Mouse (Mus musculus) myocyte (in vitro differentiated cells): ENCODE results near the gene Med17. TPM values are rescaled to one million over a fixed set of nuclear protein-coding genes. Genes with fewer than 3 reads are reported as not detected.

Experiments
- H3K27me3 ChIP-seq: one replicate; pipeline ENCODE4 v1.6.1; 2011; ENCODE audit not compliant: control insufficient read depth, insufficient read depth, insufficient read length
- H3K36me3 ChIP-seq: one replicate; pipeline ENCODE4 v1.6.1; 2011; ENCODE audit not compliant: control insufficient read depth, insufficient read depth
- H3K4me2 ChIP-seq: one replicate; pipeline ENCODE4 v1.6.1; 2011; ENCODE audit warnings: low read depth, control low read depth
- H3K4me3 ChIP-seq: one replicate; pipeline ENCODE4 v1.5.1; 2011; ENCODE audit warnings: mild to moderate bottlenecking, control low read depth, moderate library complexity
- H3K79me2 ChIP-seq: one replicate; pipeline ENCODE4 v1.6.1; 2011; ENCODE audit not compliant: control insufficient read depth, insufficient read depth
- H3ac ChIP-seq: one replicate; pipeline ENCODE4 v1.6.1; 2011; ENCODE audit not compliant: control insufficient read depth, insufficient read length
- CEBPB ChIP-seq: IDR thresholded peaks from 2 replicates; pipeline ENCODE4 v1.6.1; 2011; ENCODE audit warnings: mild to moderate bottlenecking, moderate library complexity; ENCODE audit not compliant: poor library complexity, insufficient read depth, severe bottlenecking
- E2F4 ChIP-seq: IDR thresholded peaks from one replicate; pipeline ENCODE4 v1.6.1; 2011; ENCODE audit warnings: mild to moderate bottlenecking, control low read depth, moderate library complexity; ENCODE audit not compliant: insufficient read depth
- MAX ChIP-seq: IDR thresholded peaks from one replicate; pipeline ENCODE4 v1.6.1; 2011; ENCODE audit warnings: low read depth, mild to moderate bottlenecking, control low read depth
- MYOD1 ChIP-seq, 3 experiments: IDR thresholded peaks; one replicate each; pipeline ENCODE4 v1.6.1; 2011; ENCODE audit warnings: control low read depth in 2 of 3, low read depth in 2 of 3, mild to moderate bottlenecking in 2 of 3, moderate library complexity in 1 of 3; ENCODE audit not compliant: insufficient read length in 2 of 3, control insufficient read depth in 1 of 3
- MYOG ChIP-seq, 3 experiments: IDR thresholded peaks; one replicate each; pipeline ENCODE4 v1.6.1; 2011; ENCODE audit warnings: control low read depth in 2 of 3, low read depth in 2 of 3, mild to moderate bottlenecking in 2 of 3; ENCODE audit not compliant: insufficient read length in 2 of 3, control insufficient read depth in 1 of 3, insufficient read depth in 1 of 3
- POLR2A ChIP-seq: IDR thresholded peaks from one replicate; pipeline ENCODE4 v1.6.1; 2011; ENCODE audit warnings: low read depth, mild to moderate bottlenecking, control low read depth, moderate library complexity; ENCODE audit not compliant: insufficient read length
- POLR2AphosphoS2 ChIP-seq: IDR thresholded peaks from one replicate; pipeline ENCODE4 v1.6.1; 2011; ENCODE audit warnings: low read depth, control low read depth; ENCODE audit not compliant: insufficient read length
- REST ChIP-seq: IDR thresholded peaks from one replicate; pipeline ENCODE4 v1.6.1; 2011; ENCODE audit warnings: mild to moderate bottlenecking, control low read depth, moderate library complexity; ENCODE audit not compliant: insufficient read depth, insufficient read length
- SRF ChIP-seq: IDR thresholded peaks from one replicate; pipeline ENCODE4 v1.6.1; 2011; ENCODE audit warnings: low read depth; ENCODE audit not compliant: control insufficient read depth, insufficient read length
- TCF12 ChIP-seq: IDR thresholded peaks from one replicate; pipeline ENCODE4 v1.6.1; 2011; ENCODE audit warnings: mild to moderate bottlenecking, control low read depth; ENCODE audit not compliant: poor library complexity, insufficient read depth, severe bottlenecking
- TCF3 ChIP-seq: IDR thresholded peaks from one replicate; pipeline ENCODE4 v1.6.1; 2011; ENCODE audit warnings: low read depth, control low read depth; ENCODE audit not compliant: insufficient read length
- USF1 ChIP-seq: IDR thresholded peaks from one replicate; pipeline ENCODE4 v1.6.1; 2011; ENCODE audit warnings: low read depth, mild to moderate bottlenecking, control low read depth, moderate library complexity
- polyA plus RNA-seq: library from polyadenylated mRNA; unstranded; fragments of >200 nt; fragmentation: generic; extraction: Trizol; gene quantifications from one replicate; pipeline ENCODE4 v1.2.1, GENCODE M21; 2012; ENCODE audit warnings: missing spikeins

The Med17 gene
- polyA plus RNA-seq, 1 experiment = 25.2 TPM

DNA sequence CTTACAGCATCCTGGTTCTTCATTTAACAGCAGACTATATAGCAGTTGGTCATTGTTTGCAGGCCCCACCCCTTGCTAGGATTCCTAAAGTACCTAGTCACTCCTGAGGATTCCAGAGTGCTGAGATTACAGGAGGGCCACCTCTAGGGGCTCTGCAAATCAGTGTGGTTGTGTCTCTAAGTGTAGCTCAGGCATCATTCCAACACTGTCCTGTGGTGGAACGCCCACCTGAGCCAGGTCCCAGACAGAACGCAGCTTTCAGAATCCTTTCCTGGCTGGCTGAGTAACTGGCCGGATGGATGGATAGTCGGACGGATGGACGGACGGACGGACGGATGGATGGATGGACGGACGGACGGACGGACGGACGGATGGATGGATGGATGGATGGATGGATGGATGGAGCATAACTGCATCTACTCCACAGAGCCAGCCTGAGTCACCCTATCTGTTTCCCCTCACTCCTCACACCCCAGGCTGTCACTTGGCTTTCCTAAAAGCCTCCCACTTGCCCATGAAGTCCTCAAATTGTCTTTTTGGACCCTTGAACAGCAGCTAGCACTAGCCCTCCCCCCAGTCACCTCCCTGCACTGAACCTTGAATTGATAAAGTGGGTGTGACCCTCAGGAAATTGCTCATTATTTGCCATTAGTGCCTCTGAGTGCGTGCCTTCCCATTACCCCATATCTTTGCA is 41.3 kb downstream of the Med17 start:
- Histone ChIP-seq H3K27me3 (peaks cover 1% of the 10 kb centered on the region), H3K36me3 (no peaks in the 10 kb centered on the region), H3ac (no peak overlapping the region), H3K79me2 (no peaks in the 10 kb centered on the region), H3K4me3 (no peak overlapping the region), H3K4me2 (no peak overlapping the region)
- TF ChIP-seq TCF3 (no peak), CEBPB (no peak), POLR2A (no peak)

DNA sequence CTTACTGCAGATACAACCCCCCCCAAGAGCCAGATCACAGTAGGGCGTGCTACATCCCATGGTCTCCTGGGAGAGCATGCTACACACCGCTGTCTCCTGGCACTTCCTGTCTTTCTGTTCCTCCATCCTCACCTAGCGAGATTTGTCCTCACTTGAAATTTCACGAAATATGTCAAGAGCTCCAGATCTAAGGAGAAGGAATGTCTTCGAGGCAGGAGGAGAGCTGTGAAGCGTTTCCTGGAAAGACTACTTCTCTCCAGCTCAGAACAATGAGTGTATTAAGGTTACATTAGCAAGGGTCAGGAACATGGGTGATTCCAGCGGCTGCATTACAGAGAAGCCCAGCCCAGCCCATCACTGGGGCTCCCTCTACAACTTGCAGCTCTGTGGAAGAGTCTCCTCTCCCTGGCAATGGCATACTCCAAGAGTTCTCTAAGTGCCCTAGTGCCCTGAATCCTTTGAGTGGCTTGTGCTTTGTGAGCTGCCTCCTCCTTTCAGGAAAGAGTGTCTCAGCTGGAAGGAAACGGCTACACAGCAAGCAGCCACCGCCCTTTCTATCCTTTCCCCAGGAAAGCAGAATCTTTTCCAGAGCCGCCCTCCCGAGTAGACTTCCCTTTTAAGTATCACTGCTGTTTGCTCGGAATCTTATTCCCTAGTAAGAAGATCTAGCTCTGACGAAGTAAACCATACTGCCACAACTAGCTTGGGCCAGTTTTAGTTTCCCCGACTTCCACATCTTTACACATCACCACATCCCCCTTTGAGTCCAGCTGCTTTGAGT is 42.0 kb downstream of the Med17 start:
- Histone ChIP-seq H3ac (no peak overlapping the region), H3K4me2 (no peak overlapping the region), H3K27me3 (no peaks in the 10 kb centered on the region), H3K4me3 (no peak overlapping the region), H3K79me2 (no peaks in the 10 kb centered on the region), H3K36me3 (no peaks in the 10 kb centered on the region)
- TF ChIP-seq MYOG (IDR thresholded peaks at IDR 0.05; ENCODE audit: control insufficient read depth in 1 of 3, insufficient read depth in 1 of 3, insufficient read length in 2 of 3, low read depth in 2 of 3) (no peak), POLR2AphosphoS2 (no peak), MYOD1 (IDR thresholded peaks at IDR 0.05; ENCODE audit: control insufficient read depth in 1 of 3, insufficient read length in 2 of 3, low read depth in 2 of 3) (no peak), SRF (no peak), POLR2A (no peak), USF1 (no peak), MAX (no peak), E2F4 (no peak), TCF3 (no peak)

DNA sequence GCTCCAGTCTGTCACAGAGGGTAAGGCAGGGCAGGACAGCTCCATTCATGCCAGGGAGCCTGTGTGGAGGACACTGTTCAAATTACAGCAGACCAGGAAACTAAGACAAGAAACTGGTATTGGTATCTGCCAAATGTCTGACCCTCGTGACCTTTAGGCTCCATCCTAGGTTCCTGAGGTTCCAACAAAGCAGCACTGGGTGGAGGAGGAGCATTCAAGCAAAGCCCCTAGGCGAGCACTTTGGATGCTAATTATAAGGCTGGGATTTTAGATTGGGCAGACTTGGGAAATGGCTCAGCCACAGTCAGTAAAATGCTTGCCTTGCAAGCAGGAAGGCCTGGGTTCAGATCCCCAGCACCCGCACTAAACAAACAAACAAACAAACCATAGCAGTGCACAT is 43.7 kb downstream of the Med17 start:
- H3K4me2 ChIP-seq = no peak overlapping the region
- no peak overlapping the region for H3ac ChIP-seq
- no peak for TF ChIP-seq TCF12
- H3K4me3 ChIP-seq = no peak overlapping the region
- no peaks in the 10 kb centered on the region for H3K36me3 ChIP-seq
- H3K79me2 ChIP-seq = no peaks in the 10 kb centered on the region
- H3K27me3 ChIP-seq = no peaks in the 10 kb centered on the region

DNA sequence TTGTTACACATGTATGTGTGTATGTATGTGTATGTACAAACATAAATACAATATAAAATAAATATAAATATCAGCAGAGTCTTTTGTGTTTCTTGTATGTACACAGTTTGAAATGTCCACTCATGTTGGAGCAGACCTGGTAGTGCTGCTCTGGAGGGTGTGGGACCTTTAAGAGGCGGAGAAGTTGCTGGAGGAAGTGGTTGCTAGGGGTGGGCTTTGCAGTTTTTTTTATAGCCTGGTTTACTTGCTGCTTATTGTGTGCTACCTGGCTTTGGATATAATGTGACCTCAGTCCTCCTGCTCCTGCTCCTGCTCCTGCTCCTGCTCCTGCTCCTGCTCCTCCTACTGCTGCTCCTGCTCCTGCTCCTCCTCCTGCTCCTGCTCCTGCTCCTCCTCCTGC is 46.1 kb downstream of the Med17 start:
- Histone ChIP-seq H3K4me3 (no peak overlapping the region), H3K36me3 (no peaks in the 10 kb centered on the region), H3K4me2 (no peak overlapping the region), H3ac (no peak overlapping the region), H3K79me2 (no peaks in the 10 kb centered on the region), H3K27me3 (no peaks in the 10 kb centered on the region)
- TF ChIP-seq E2F4 = no peak
- no peak for TF ChIP-seq MYOD1 (IDR thresholded peaks at IDR 0.05; ENCODE audit: control insufficient read depth in 1 of 3, insufficient read length in 2 of 3, low read depth in 2 of 3)
- TF ChIP-seq MAX = no peak
- TF ChIP-seq REST = no peak
- TF ChIP-seq USF1 = no peak
- no peak for TF ChIP-seq MYOG (IDR thresholded peaks at IDR 0.05; ENCODE audit: control insufficient read depth in 1 of 3, insufficient read depth in 1 of 3, insufficient read length in 2 of 3, low read depth in 2 of 3)
- no peak for TF ChIP-seq SRF
- no peak for TF ChIP-seq TCF3
- no peak for TF ChIP-seq POLR2A
- TF ChIP-seq TCF12 = no peak
- TF ChIP-seq CEBPB = no peak
- no peak for TF ChIP-seq POLR2AphosphoS2

DNA sequence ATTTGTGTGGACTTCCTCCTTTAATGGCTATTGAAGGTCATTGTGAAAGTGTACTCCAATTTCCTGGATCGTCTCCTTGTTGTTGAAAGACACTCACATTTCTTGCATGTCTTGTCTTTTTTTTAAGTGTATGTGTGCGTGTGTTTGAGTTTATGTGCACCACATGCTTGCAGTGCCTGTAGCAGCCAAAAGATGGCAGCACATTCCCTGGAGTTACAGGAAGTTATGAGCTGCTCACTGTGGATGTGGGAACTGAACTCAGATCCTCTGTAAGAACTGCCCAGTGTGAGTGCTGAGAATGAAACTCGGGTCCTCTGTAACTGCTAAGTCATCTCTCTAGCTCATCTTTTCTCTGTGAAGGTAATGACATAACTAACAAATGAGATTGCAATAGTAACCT is 47.3 kb downstream of the Med17 start:
- no peak overlapping the region for H3K4me2 ChIP-seq
- no peak overlapping the region for H3K4me3 ChIP-seq
- no peak overlapping the region for H3ac ChIP-seq
- no peaks in the 10 kb centered on the region for H3K36me3 ChIP-seq
- no peaks in the 10 kb centered on the region for H3K27me3 ChIP-seq
- no peaks in the 10 kb centered on the region for H3K79me2 ChIP-seq
- TF ChIP-seq POLR2A (no peak), MAX (no peak)

DNA sequence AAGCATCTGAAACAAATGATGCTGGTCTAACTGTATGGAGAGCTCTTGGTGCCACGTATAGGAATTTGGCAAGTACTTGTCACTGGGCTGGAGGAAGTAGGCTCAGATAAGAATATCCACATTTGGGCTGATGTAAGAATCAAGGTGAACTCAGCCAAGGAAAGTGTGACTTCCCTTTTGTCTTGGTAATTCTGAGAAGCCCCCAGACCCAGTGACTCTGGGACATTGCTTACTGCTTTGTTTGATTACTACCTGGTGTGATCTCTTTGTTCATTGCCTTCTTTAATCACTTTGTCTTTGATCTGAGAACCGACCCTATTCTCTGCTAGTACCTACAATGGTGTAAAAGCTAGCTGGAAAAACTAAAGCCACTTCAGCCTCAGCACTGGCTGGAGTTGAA is 54.8 kb downstream of the Med17 start:
- Histone ChIP-seq H3K27me3 (no peaks in the 10 kb centered on the region), H3K4me2 (no peak overlapping the region), H3K4me3 (no peak overlapping the region), H3K36me3 (no peaks in the 10 kb centered on the region), H3K79me2 (no peaks in the 10 kb centered on the region), H3ac (no peak overlapping the region)
- TF ChIP-seq USF1 (no peak), CEBPB (no peak), MYOG (IDR thresholded peaks at IDR 0.05; ENCODE audit: control insufficient read depth in 1 of 3, insufficient read depth in 1 of 3, insufficient read length in 2 of 3, low read depth in 2 of 3) (no peak), POLR2AphosphoS2 (no peak), MAX (no peak), TCF12 (no peak), REST (no peak), MYOD1 (IDR thresholded peaks at IDR 0.05; ENCODE audit: control insufficient read depth in 1 of 3, insufficient read length in 2 of 3, low read depth in 2 of 3) (no peak), TCF3 (no peak), POLR2A (no peak), E2F4 (no peak), SRF (no peak)
